Mouse (Mus musculus) spleen, postnatal 4 days (tissue): Measurements from ENCODE around the gene Oaz1.
A peak's percentile ranks its signal among the peaks of the same experiment; 100 is the strongest.

Experiments
- DNase-seq, 2 experiments: peaks; one replicate each; pipeline ENCODE4 v3.0.0; 2022; ENCODE audit warnings: low spot score in 2 of 2

Gene Oaz1

DNA sequence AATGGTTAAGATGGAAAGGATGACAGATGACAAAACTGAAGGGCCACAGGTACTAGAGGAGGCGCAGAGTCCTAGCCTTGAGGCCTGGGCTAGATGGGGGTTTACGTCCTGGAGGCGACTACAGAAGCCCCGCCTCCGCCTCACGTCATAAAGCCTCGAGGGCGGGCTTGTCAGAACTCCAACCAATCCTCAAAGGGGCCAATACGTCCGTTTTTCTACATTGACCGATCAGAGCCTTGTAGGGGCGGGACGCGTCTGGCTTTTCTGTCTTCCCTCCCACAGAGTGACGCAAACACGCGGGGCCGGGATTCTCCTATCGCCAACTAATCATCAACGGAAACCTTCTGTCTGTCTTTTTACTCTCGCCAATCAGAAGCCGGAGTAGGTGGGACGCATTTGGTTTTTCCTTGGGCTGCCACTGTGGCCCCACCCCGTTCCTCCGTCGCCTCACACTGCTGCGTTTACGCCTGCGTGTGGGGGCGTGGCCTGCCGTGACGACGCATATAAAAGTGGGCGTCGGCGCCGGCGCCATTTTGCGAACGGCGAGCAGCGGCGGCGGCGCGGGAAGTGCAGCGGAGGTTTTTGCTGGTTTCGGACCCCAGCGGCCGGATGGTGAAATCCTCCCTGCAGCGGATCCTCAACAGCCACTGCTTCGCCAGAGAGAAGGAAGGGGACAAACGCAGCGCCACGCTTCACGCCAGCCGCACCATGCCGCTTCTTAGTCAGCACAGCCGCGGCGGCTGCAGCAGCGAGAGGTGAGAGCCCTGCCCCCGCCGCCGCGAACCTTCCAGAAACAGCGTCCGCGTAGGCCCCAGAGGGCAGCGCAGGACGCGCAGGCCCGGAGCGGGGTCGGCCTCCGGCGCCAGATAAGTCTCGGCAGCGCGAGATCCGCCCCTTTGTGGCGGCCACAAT, at the start of gene Oaz1:
Gene Oaz1 (plus strand): TSS at position 506 of the 912 bp plus-strand sequence.
- peak; percentile 97 to 99 for DNase-seq

- no peak for DNase-seq
Measured at GRCm38 (mm10) chr10:80777123-80777522, 49.3 kb upstream of the Oaz1 start.

- DNase-seq: no peak
Measured at GRCm38 (mm10) chr10:80779565-80779964, 46.9 kb upstream of the Oaz1 start.

- DNase-seq: no peak
Measured at GRCm38 (mm10) chr10:80784302-80784701, 42.2 kb upstream of the Oaz1 start.

- DNase-seq: no peak
Measured at GRCm38 (mm10) chr10:80784871-80785270, 41.6 kb upstream of the Oaz1 start.

DNA sequence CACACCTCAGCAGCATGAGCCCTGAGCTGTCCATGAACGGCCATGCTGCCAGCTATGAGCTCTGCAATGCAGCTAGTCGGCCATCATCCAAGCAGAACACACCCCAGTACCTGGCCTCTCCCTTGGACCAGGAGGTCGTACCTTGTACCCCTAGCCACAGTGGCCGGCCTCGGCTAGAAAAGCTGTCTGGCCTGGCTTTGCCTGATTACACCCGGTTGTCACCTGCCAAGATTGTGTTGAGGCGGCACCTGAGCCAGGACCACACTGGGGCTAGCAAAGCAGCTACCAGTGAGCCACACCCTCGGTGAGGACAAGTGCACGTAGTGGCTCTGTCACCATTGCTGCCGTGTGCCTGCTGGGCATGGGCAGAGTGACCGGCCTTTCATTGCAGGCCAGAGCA, 40.5 kb upstream of the Oaz1 start:
- DNase-seq: no peak

DNA sequence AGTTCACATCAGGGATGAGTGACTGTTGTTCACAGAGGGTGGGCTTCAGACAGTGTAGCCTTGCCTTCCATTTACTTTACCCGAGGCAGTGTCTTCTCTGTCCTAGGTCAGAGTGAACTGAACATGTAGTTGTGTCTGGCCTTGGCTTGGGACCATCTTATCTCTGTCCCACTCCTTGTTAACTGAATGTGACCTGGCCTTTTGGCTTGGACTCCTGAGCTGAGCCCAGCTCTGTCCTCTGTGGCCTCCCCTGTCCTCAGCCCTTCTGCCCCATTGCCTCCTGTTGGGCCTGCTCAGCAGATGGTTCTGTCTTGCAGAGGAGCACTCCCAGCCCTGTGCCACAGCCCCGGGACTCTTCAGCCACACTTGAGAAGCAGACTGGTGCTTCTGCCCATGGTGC, 38.9 kb upstream of the Oaz1 start:
- DNase-seq: no peak

- no peak for DNase-seq
Measured at GRCm38 (mm10) chr10:80790761-80791404, 35.6 kb upstream of the Oaz1 start.

GRCm38 (mm10) chr10:80791476-80792174, 34.8 kb upstream of the Oaz1 start:
- no peak for DNase-seq

- DNase-seq: peak in 1 of 2 experiments; percentile 69
Measured at GRCm38 (mm10) chr10:80792175-80793032, 34.1 kb upstream of the Oaz1 start.

DNA sequence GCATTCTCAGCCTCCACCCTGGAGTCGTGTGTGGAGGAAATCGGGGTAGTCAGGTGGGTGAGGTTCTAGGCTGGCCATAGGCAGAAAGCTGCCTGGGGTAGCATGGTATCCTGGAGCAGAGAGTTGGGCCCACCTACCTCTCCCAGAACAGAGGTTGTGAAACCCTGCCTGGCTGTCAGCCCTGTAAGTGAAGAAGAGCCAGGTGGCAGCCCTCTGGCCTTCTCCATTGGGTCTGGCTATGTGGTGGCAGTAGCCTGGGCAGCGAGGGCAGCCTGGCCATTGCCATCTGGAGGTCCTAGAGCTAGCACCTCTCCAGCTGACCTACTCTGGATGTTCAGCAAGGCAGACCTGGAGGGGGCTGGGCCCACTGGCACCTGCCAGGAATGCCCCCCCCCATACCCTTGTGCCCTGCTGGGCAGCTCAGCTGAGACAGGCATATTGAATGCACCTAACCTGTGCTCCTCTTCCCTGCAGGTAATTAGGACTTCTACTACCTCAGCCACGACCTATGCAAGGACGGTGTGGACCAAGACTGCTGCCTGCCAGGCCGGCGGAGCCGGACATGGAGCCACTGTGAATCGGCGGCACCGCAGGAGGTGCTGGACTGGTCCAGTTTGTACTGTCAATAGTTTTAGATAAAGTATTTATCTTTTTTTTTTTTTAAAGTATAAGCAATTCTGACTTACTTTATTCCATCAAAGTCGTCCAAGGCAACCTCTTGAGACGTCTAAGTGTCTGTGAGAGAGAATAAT, 33.2 kb upstream of the Oaz1 start:
- DNase-seq: no peak

DNA sequence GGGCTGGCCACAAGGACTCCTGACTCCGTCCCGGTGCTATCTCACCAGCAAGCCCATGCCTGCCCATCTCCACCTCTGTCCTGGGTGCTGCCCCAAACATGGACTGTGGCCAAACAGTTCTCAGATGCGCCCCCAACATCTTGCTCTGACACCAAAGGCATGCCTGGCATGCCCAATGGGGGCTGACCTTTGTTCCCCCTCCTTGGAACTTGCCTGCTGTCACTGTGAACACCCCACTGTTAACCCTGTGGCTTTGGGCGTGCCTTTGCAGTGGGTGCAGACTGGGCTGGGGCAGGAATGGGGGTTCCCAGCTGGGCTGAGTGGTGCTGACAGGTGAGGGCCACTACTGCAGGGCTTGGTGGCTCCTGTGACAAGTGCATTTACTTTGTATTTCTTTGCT, 32.7 kb upstream of the Oaz1 start:
- no peak for DNase-seq

- DNase-seq: no peak
Measured at GRCm38 (mm10) chr10:80794750-80795149, 31.7 kb upstream of the Oaz1 start.

GRCm38 (mm10) chr10:80796307-80796848, 30.1 kb upstream of the Oaz1 start:
- no peak for DNase-seq

GRCm38 (mm10) chr10:80797186-80798149, 29.0 kb upstream of the Oaz1 start:
- peak in 1 of 2 experiments; percentile 79 for DNase-seq

DNA sequence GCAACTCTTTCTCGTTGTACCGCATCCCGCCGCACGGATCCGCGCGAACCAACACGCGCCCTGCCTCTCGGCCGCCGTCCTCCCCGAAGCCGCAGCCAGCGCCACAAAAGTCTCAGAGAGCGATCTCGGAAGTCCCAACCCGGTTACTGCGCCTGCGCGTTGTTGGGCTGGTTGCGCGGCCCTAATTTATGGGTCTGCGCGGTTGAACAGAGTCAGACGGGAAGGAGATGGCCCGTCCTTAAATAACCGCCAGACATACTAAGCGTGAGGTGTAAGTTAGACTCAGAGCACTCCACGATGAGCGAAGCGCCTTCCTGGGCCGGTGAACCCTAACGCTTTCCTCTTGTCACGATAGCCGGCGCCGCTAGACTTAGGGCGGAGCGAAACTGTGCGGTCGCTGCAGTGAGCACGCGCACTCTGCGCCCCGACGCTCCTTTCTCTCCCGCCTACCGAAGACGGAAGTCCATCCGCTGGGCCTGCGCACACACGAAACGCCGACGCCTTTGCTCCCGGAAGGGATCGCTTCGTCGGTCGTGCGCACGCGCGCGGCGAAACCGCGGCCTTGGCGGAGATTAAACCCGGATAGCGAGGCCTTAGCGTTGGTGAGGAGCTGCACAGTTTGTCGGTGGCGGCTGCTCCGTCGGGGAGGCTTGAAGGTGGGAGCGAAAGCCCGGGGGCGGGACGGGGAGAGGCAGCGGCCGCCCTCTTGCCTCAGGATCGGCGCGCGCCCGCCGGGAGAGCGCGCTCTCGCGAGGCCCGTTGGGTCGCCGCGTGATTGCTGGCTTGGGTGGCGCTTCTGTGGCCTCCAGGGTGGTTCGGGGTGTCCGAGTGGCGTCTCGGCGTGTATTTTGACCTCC, 28.1 kb upstream of the Oaz1 start, which contains the start of the genes Sf3a2 and Plekhj1:
Gene Sf3a2 (plus strand): TSS at position 49 of the 857 bp plus-strand sequence.
Gene Plekhj1 (minus strand): TSS at position 477 of the 857 bp plus-strand sequence.
- DNase-seq: peak; percentile 94 to 99

- DNase-seq: no peak
Measured at GRCm38 (mm10) chr10:80799070-80799566, 27.3 kb upstream of the Oaz1 start.
